Mouse (Mus musculus) kidney, adult 9 months (tissue): Measurements from ENCODE around the gene Opcml.

ENCODE experiments used
- DNase-seq: peaks from one replicate; pipeline ENCODE4 v3.0.0; 2022

Opcml gene

GRCm38 (mm10) chr9:28336511-28337208 lies 546.1 kb downstream of the Opcml start:
- DNase-seq: no peak

GRCm38 (mm10) chr9:28337837-28338236 lies 547.3 kb downstream of the Opcml start:
- no peak for DNase-seq

GRCm38 (mm10) chr9:28354978-28355377 lies 564.4 kb downstream of the Opcml start:
- DNase-seq: no peak

- no peak for DNase-seq
Observed at GRCm38 (mm10) chr9:28357946-28358345, 567.4 kb downstream of the Opcml start.

GRCm38 (mm10) chr9:28360691-28361090 lies 570.1 kb downstream of the Opcml start:
- DNase-seq: no peak

- DNase-seq: no peak
Observed at GRCm38 (mm10) chr9:28364473-28365159, 574.0 kb downstream of the Opcml start.

GRCm38 (mm10) chr9:28365160-28365473 lies 574.5 kb downstream of the Opcml start:
- no peak for DNase-seq

GRCm38 (mm10) chr9:28386527-28387175 lies 596.1 kb downstream of the Opcml start:
- DNase-seq: no peak

GRCm38 (mm10) chr9:28395222-28395621 lies 604.6 kb downstream of the Opcml start:
- DNase-seq: no peak

GRCm38 (mm10) chr9:28395638-28396037 lies 605.1 kb downstream of the Opcml start:
- DNase-seq: no peak

GRCm38 (mm10) chr9:28402770-28403650 lies 612.4 kb downstream of the Opcml start:
- DNase-seq: no peak

GRCm38 (mm10) chr9:28403831-28404562 lies 613.4 kb downstream of the Opcml start:
- no peak for DNase-seq

GRCm38 (mm10) chr9:28404616-28405015 lies 614.0 kb downstream of the Opcml start:
- DNase-seq: no peak

- peak; percentile 18 for DNase-seq
Observed at GRCm38 (mm10) chr9:28405816-28406215, 615.2 kb downstream of the Opcml start.

GRCm38 (mm10) chr9:28420808-28421207 lies 630.2 kb downstream of the Opcml start:
- DNase-seq: no peak

GRCm38 (mm10) chr9:28423407-28423806 lies 632.8 kb downstream of the Opcml start:
- DNase-seq: no peak

GRCm38 (mm10) chr9:28432159-28432558 lies 641.6 kb downstream of the Opcml start:
- DNase-seq: no peak

GRCm38 (mm10) chr9:28438752-28439151 lies 648.2 kb downstream of the Opcml start:
- DNase-seq: no peak

GRCm38 (mm10) chr9:28439433-28440191 lies 649.0 kb downstream of the Opcml start:
- DNase-seq: no peak

GRCm38 (mm10) chr9:28440192-28440795 lies 649.7 kb downstream of the Opcml start:
- no peak for DNase-seq

GRCm38 (mm10) chr9:28444485-28444884 lies 653.9 kb downstream of the Opcml start:
- DNase-seq: no peak
